Mouse (Mus musculus) megakaryocyte, embryonic 14.5 days (primary cell): Measurements from ENCODE around the gene 2310034G01Rik. TPM values are rescaled to one million over a fixed set of nuclear protein-coding genes. Genes with fewer than 3 reads are reported as not detected.

ENCODE experiments used
- H3K27me3 ChIP-seq: replicated peaks from 2 replicates; pipeline ENCODE3; 2012; ENCODE audit warnings: inconsistent platforms
- H3K36me3 ChIP-seq: replicated peaks from 2 replicates; pipeline ENCODE3; 2012; ENCODE audit warnings: low read length, inconsistent platforms, mixed read lengths
- H3K4me1 ChIP-seq: 2 replicates; pipeline ENCODE4 v1.6.1; 2012; ENCODE audit warnings: inconsistent platforms
- H3K4me3 ChIP-seq: replicated peaks from 2 replicates; pipeline ENCODE3; 2012; ENCODE audit warnings: moderate library complexity, mild to moderate bottlenecking, inconsistent platforms
- H3K9me3 ChIP-seq: 2 replicates; pipeline ENCODE4 v1.6.1; 2012; ENCODE audit warnings: inconsistent platforms
- FLI1 ChIP-seq: IDR thresholded peaks from 2 replicates; pipeline ENCODE4 v1.6.1; 2012; ENCODE audit warnings: low read length, inconsistent platforms, mixed read lengths
- GATA1 ChIP-seq: IDR thresholded peaks from 3 replicates; pipeline ENCODE4 v1.6.1; 2012; ENCODE audit warnings: mixed read lengths, low read length, inconsistent platforms, borderline replicate concordance
- polyA plus RNA-seq: library from polyadenylated mRNA; stranded (reverse); fragments of >175 nt; gene quantifications from 2 replicates; pipeline ENCODE4 v1.2.3, GENCODE M21; 2012; ENCODE audit warnings: low replicate concordance; ENCODE audit not compliant: insufficient read depth

Gene 2310034G01Rik
- polyA plus RNA-seq, 1 experiment: 0.32 TPM

- peaks cover 25% of the 10 kb centered on the region for H3K4me1 ChIP-seq
- H3K27me3 ChIP-seq: peaks cover 78% of the 10 kb centered on the region
- H3K9me3 ChIP-seq: peaks cover 32% of the 10 kb centered on the region
- no peaks in the 10 kb centered on the region for H3K36me3 ChIP-seq
- TF ChIP-seq GATA1 (no peak), FLI1 (no peak)
- no peak overlapping the region for H3K4me3 ChIP-seq
These were observed 12.0 kb upstream of the 2310034G01Rik start for GRCm38 (mm10) chr19:46362104-46362503.

DNA sequence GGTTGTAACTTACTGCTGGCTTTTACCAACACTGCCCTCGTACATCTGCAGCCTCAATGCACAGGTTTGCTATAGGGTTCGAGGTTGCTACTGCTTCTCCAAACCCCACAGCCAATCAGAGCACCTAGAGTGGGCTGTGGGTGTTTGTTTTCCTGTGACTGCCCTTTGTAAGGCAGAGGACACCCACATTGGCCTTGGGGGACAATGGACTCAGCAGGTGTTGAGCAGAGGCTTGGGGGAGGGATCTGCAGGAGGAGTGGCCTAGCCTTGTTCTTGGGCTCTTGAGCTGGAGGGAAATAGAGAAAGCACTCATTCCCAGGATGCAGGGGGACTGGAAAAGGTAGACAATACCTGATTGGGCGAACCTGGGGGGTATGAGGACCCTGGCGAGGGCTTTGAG is 8.3 kb upstream of the 2310034G01Rik start:
- Histone ChIP-seq H3K4me1 (peaks cover 31% of the 10 kb centered on the region), H3K27me3 (peaks cover 80% of the 10 kb centered on the region), H3K9me3 (peaks cover 29% of the 10 kb centered on the region), H3K4me3 (peak overlapping the region; percentile 53), H3K36me3 (no peaks in the 10 kb centered on the region)
- TF ChIP-seq GATA1 (no peak), FLI1 (no peak)

- H3K4me3 ChIP-seq: peak overlapping the region; percentile 90
- H3K36me3 ChIP-seq: no peaks in the 10 kb centered on the region
- peaks cover 31% of the 10 kb centered on the region for H3K4me1 ChIP-seq
- H3K9me3 ChIP-seq: peaks cover 31% of the 10 kb centered on the region
- TF ChIP-seq GATA1: no peak
- no peak for TF ChIP-seq FLI1
- H3K27me3 ChIP-seq: peaks cover 81% of the 10 kb centered on the region
These were observed 7.5 kb upstream of the 2310034G01Rik start for GRCm38 (mm10) chr19:46357344-46358280.

- H3K4me1 ChIP-seq: peaks cover 31% of the 10 kb centered on the region
- peaks cover 83% of the 10 kb centered on the region for H3K27me3 ChIP-seq
- peak overlapping the region; percentile 90 for H3K4me3 ChIP-seq
- no peak for TF ChIP-seq FLI1
- TF ChIP-seq GATA1: no peak
- H3K9me3 ChIP-seq: peaks cover 26% of the 10 kb centered on the region
- no peaks in the 10 kb centered on the region for H3K36me3 ChIP-seq
These were observed 6.6 kb upstream of the 2310034G01Rik start for GRCm38 (mm10) chr19:46356701-46357138.

- peaks cover 82% of the 10 kb centered on the region for H3K27me3 ChIP-seq
- no peaks in the 10 kb centered on the region for H3K36me3 ChIP-seq
- H3K4me1 ChIP-seq: peaks cover 33% of the 10 kb centered on the region
- peaks cover 8% of the 10 kb centered on the region for H3K9me3 ChIP-seq
- H3K4me3 ChIP-seq: peak overlapping the region; percentile 93
- TF ChIP-seq FLI1: no peak
- TF ChIP-seq GATA1: no peak
These were observed 552 bp downstream of the 2310034G01Rik start for GRCm38 (mm10) chr19:46349550-46349949.

GRCm38 (mm10) chr19:46348761-46349458 is 1.2 kb downstream of the 2310034G01Rik start:
- Histone ChIP-seq H3K4me1 (peaks cover 35% of the 10 kb centered on the region), H3K4me3 (peak overlapping the region; percentile 93), H3K36me3 (no peaks in the 10 kb centered on the region), H3K9me3 (0 out of 2 replicates have a peak, but pooled peaks cover 3% of the 10 kb centered on the region), H3K27me3 (peaks cover 83% of the 10 kb centered on the region)
- TF ChIP-seq FLI1 (no peak), GATA1 (no peak)

DNA sequence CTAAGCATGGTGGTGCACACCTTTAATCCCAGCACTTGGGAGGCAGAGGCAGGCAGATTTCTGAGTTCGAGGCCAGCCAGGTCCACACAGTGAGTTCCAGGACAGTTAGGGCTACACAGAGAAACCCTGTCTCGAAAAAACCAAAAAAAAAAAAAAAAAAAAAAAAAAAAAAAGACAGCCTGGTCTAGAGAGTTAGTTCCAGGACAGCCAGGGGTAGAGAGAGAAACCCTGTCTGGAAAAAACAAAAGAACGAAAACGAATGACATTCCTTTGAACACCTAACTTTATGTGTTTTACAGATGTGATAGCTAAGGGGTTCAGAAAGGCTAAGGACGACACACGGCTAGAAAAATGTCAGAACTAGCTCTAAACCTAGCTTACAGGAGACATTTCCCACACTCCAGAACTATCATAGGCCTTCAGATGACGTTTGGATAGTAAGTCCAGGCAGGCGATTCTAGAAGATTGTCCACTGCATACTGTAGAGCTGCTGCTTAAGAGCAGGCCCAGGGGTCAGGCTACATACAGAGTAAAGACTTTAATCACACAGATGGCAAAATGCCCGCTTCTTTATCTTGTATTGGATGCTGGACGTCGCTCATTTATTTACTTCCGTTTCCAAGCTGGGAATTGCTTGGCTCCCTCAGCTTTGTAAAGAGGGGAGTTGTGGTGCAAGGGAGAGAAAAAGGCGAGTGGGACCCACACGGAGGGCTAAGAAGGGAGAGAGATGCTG is 2.0 kb downstream of the 2310034G01Rik start:
- Histone ChIP-seq H3K36me3 (no peaks in the 10 kb centered on the region), H3K4me1 (peaks cover 41% of the 10 kb centered on the region), H3K4me3 (peak overlapping the region; percentile 93), H3K9me3 (no peaks in the 10 kb centered on the region), H3K27me3 (peaks cover 80% of the 10 kb centered on the region)
- TF ChIP-seq FLI1 (no peak), GATA1 (no peak)

GRCm38 (mm10) chr19:46347146-46347545 is 3.0 kb downstream of the 2310034G01Rik start:
- peaks cover 72% of the 10 kb centered on the region for H3K27me3 ChIP-seq

DNA sequence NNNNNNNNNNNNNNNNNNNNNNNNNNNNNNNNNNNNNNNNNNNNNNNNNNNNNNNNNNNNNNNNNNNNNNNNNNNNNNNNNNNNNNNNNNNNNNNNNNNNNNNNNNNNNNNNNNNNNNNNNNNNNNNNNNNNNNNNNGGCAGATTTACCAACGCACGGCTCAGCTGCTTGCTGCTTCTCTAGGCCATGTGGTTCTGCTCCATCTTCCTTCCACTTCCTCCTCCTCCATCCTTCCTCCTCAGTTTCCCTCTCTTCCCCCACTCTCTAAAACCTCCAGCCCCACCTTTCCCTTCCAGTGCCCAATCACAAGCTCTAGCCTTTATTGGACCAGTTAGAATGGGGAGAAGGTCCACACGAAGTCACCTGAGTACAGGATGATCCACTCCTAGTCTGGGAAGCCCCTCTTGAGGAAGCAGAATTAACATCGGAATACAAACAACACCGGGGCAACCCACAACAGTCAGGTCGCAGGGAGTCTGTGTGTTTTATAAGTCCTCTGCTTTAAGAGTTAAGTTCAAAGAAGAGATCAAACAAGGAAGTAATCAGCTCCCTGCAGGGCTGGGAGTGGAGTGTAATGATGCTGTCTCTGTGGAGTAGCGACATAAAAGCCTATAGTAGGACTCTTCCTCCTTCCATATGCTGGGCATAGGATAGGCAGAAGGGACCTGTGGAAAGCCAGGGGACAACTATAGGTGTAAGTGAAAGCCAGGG is 5.2 kb downstream of the 2310034G01Rik start:
- Histone ChIP-seq H3K4me1 (peaks cover 54% of the 10 kb centered on the region), H3K9me3 (no peaks in the 10 kb centered on the region), H3K4me3 (no peak overlapping the region), H3K36me3 (no peaks in the 10 kb centered on the region), H3K27me3 (peaks cover 55% of the 10 kb centered on the region)
- TF ChIP-seq GATA1: no peak
- TF ChIP-seq FLI1: no peak

More at GRCm38 (mm10) chr19:46347146-46347545, 3.0 kb downstream of the 2310034G01Rik start:
- no peak overlapping the region for H3K4me3 ChIP-seq
- TF ChIP-seq GATA1 (no peak), FLI1 (no peak)
- peaks cover 41% of the 10 kb centered on the region for H3K4me1 ChIP-seq
- H3K36me3 ChIP-seq: no peaks in the 10 kb centered on the region
- H3K9me3 ChIP-seq: no peaks in the 10 kb centered on the region
